Mouse (Mus musculus) bone marrow, adult 2 months (tissue): ENCODE data around the gene Zyx.

Experiments used
- CTCF ChIP-seq: fragments of 200-500 bp; IDR thresholded peaks from 2 replicates; pipeline ENCODE4 v1.5.1; 2011; ENCODE audit warnings: low read length, control low read depth; ENCODE audit not compliant: control insufficient read depth, insufficient read depth
- POLR2A ChIP-seq: fragments of 200-500 bp; IDR thresholded peaks from 2 replicates; pipeline ENCODE4 v1.6.1; 2011; ENCODE audit warnings: low read depth, mild to moderate bottlenecking, control low read depth, low read length, borderline replicate concordance; ENCODE audit not compliant: control insufficient read depth

- TF ChIP-seq CTCF (peak; percentile 38; the same call in 1 of the 2 replicates), POLR2A (peak; percentile 72; the same call in 1 of the 2 replicates)
These were observed at the start of gene Zyx for GRCm38 (mm10) chr6:42349426-42350020.
